Mouse (Mus musculus): Measurements from ENCODE around the gene Zfp3. TPM values are rescaled to one million over a fixed set of nuclear protein-coding genes. Genes with fewer than 3 reads are reported as not detected.
A peak's percentile ranks its signal among the peaks of the same experiment; 100 is the strongest.

The Zfp3 gene
- polyA plus RNA-seq (2012; rRNA removed) (0.38 and 0.64 TPM in 2 replicates), polyA plus RNA-seq (2014; fragmentation: Nextera tagmentation; extraction: Ambion mirVana) (0.85 and 1.1 TPM in 2 replicates)

DNA sequence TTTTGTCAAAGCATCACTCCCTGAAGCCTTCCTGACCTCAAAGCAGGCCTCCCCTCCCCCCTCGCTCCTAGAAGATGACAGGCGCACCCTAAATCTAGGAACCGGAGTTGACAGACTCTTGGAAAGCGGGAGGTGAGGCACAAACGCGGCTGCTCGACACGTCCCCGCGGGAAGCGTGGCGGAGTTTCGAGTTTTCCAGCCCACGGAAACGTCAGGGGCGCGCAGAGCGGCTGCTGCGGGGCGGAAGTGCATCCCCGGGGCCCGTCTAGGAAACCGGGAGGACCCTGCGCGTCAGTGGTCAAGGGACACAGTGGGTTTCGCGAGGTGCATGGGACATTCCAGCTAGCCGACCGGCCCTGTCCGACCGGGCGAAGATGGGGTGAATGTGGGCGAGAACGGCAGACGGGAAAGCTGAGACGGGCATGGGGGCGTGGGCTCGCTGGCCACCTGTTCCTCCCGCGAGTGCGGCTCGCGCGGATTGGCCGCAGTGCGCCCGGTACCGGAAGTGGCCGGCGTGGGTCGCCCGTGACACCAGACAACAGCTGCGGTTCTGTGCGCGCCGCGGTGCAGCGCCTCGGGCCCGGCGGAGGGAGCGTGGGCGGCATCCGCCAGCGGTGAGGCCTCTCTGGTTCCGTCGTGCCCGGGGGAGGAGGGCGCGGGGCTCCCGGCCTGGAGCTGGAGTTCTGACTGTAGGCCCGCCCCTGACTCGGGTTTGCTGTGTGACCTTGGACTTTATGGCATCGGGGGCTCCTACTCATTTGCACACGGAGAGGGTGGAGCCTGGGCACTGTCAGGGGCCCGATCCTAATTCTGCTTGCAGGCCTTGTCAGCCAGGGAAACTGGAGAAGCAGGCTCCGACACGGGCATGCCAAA lies at the start of gene Zfp3:
Gene Zfp3 (plus strand): TSS at position 274 of the 873 bp plus-strand sequence.
- Histone ChIP-seq H3K36me3 (replicated peaks; ENCODE audit: control insufficient read depth, insufficient read depth, low read depth) (no peaks in the 10 kb centered on the region), H3K4me1 (replicated peaks; ENCODE audit: control insufficient read depth in 2 of 2, insufficient read depth in 2 of 2, low read length in 1 of 2) (peaks cover 0 to 10% of the 10 kb centered on the region in 2 experiments), H3K9ac (replicated peaks) (peak within 1 kb of the TSS; percentile 81), H3K9me3 (ENCODE audit: control insufficient read depth, low read length) (no peaks in the 10 kb centered on the region), H3K4me2 (ENCODE audit: low read depth) (peak within 1 kb of the TSS; percentile 85), H3K4me3 (ENCODE audit: insufficient read depth in 1 of 2, low read depth in 2 of 2, low read length in 2 of 2) (peak within 1 kb of the TSS; percentile 71 to 72), H3K27me3 (ENCODE audit: control insufficient read depth, insufficient read depth, low read length) (no peaks in the 10 kb centered on the region), H3K27ac (0 out of 2 replicates have a peak within 1 kb of the TSS, but pooled peaks have one; percentile 4)
- peak; percentile 38 to 48 (median 40) for DNase-seq (ENCODE audit: low read depth in 3 of 3, low spot score in 3 of 3)
- no peak for TF ChIP-seq CTCF (IDR thresholded peaks at IDR 0.05; ENCODE audit: low read depth)
- TF ChIP-seq EP300 (IDR thresholded peaks at IDR 0.05; ENCODE audit: low read depth): no peak
- 1% methylated on average over 77 of the region's 78 CpGs for WGBS (ENCODE audit: insufficient replicate concordance)
- peak; percentile 83 for ATAC-seq (ENCODE audit: insufficient read depth)

DNA sequence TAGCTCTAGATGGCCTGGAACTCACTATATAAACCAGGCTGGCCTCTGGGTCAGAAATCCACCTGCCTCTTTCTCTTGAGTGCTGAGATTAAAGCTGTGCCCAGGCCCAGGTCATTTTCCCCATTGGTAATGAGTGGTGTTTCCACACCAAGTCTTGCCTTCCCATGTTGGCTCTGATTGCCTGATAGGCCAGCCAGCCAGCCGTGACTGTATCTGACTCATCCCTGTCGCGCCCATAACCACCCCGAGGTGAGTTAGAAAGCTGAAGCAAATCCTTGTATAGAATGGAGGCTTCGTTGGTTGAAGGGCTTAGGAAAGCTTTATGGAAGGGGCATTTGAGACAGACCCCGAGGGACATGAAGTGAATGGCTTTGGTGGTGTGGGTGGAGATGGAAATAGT lies 48.2 kb upstream of the Zfp3 start:
- no peak overlapping the region for H3K4me3 ChIP-seq (ENCODE audit: insufficient read depth in 1 of 2, low read depth in 2 of 2, low read length in 2 of 2)
- H3K4me2 ChIP-seq (ENCODE audit: low read depth): no peak overlapping the region
- WGBS (ENCODE audit: insufficient replicate concordance): 62% methylated on average over 6 of the region's 6 CpGs
- no peaks in the 10 kb centered on the region for H3K4me1 ChIP-seq (replicated peaks; ENCODE audit: control insufficient read depth in 2 of 2, insufficient read depth in 2 of 2, low read length in 1 of 2)
- ATAC-seq (ENCODE audit: insufficient read depth) (no peak), DNase-seq (ENCODE audit: low read depth in 3 of 3, low spot score in 3 of 3) (no peak)
- TF ChIP-seq CTCF (IDR thresholded peaks at IDR 0.05; ENCODE audit: low read depth) (no peak), EP300 (IDR thresholded peaks at IDR 0.05; ENCODE audit: low read depth) (no peak)
- no peaks in the 10 kb centered on the region for H3K36me3 ChIP-seq (replicated peaks; ENCODE audit: control insufficient read depth, insufficient read depth, low read depth)
- H3K27ac ChIP-seq: no peak overlapping the region
- no peak overlapping the region for H3K9ac ChIP-seq (replicated peaks)
- H3K9me3 ChIP-seq (ENCODE audit: control insufficient read depth, low read length): no peaks in the 10 kb centered on the region
- no peaks in the 10 kb centered on the region for H3K27me3 ChIP-seq (ENCODE audit: control insufficient read depth, insufficient read depth, low read length)

DNA sequence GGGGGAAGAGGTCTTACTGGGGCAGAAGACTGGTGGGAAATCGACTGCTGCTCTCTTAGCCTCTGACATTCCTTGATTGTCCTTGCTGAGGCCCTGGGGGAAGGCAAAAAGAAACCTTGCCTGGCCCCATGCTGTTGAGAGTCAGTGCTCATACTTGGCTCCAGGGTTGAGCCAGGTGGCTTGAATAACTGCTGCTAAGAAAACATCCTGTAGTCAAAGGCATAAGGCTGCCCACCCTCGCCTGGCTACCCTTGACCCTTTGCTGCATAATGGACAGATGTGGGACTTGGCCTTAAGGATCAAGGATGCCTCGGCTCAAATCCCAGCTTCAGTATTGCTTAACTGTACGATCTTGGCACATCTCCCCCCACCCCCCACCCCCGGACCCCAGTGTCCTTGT lies 45.5 kb upstream of the Zfp3 start:
- Histone ChIP-seq H3K9me3 (ENCODE audit: control insufficient read depth, low read length) (no peaks in the 10 kb centered on the region), H3K27ac (no peak overlapping the region), H3K9ac (replicated peaks) (no peak overlapping the region), H3K27me3 (ENCODE audit: control insufficient read depth, insufficient read depth, low read length) (no peaks in the 10 kb centered on the region), H3K36me3 (replicated peaks; ENCODE audit: control insufficient read depth, insufficient read depth, low read depth) (no peaks in the 10 kb centered on the region), H3K4me1 (replicated peaks; ENCODE audit: control insufficient read depth in 2 of 2, insufficient read depth in 2 of 2, low read length in 1 of 2) (no peaks in the 10 kb centered on the region), H3K4me2 (ENCODE audit: low read depth) (no peak overlapping the region), H3K4me3 (ENCODE audit: insufficient read depth in 1 of 2, low read depth in 2 of 2, low read length in 2 of 2) (no peak overlapping the region)
- TF ChIP-seq CTCF (IDR thresholded peaks at IDR 0.05; ENCODE audit: low read depth): no peak
- TF ChIP-seq EP300 (IDR thresholded peaks at IDR 0.05; ENCODE audit: low read depth): no peak
- no peak for DNase-seq (ENCODE audit: low read depth in 3 of 3, low spot score in 3 of 3)
- ATAC-seq (ENCODE audit: insufficient read depth): no peak
- 53% methylated on average over 5 of the region's 5 CpGs for WGBS (ENCODE audit: insufficient replicate concordance)

DNA sequence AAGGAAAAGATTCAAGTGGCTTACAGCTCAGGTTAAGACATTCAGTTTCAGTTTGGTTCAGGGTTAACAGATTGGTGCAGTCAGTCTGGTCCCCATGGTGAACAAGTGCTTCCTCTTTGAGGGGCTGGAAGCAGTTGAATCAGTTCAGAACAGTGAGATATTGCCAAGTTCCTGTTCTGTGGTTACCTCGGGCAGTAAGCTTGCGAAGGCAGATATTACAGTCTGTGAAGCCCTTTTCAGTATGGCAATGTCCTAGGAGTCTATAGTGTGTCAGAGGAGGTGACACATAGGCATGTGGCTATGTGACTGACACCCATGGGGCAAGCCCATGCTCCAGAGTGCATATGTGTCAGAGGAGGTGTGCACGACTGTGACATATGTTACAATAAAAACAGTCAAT lies 43.4 kb upstream of the Zfp3 start:
- ATAC-seq (ENCODE audit: insufficient read depth) (no peak), DNase-seq (ENCODE audit: low read depth in 3 of 3, low spot score in 3 of 3) (peak in 1 of 3 experiments; percentile 44)
- Histone ChIP-seq H3K27me3 (ENCODE audit: control insufficient read depth, insufficient read depth, low read length) (no peaks in the 10 kb centered on the region), H3K36me3 (replicated peaks; ENCODE audit: control insufficient read depth, insufficient read depth, low read depth) (no peaks in the 10 kb centered on the region), H3K27ac (no peak overlapping the region), H3K4me3 (ENCODE audit: insufficient read depth in 1 of 2, low read depth in 2 of 2, low read length in 2 of 2) (no peak overlapping the region), H3K4me1 (replicated peaks; ENCODE audit: control insufficient read depth in 2 of 2, insufficient read depth in 2 of 2, low read length in 1 of 2) (no peaks in the 10 kb centered on the region), H3K9ac (replicated peaks) (no peak overlapping the region), H3K9me3 (ENCODE audit: control insufficient read depth, low read length) (no peaks in the 10 kb centered on the region), H3K4me2 (ENCODE audit: low read depth) (no peak overlapping the region)
- 31% methylated on average over 3 of the region's 3 CpGs for WGBS (ENCODE audit: insufficient replicate concordance)
- no peak for TF ChIP-seq CTCF (IDR thresholded peaks at IDR 0.05; ENCODE audit: low read depth)
- TF ChIP-seq EP300 (IDR thresholded peaks at IDR 0.05; ENCODE audit: low read depth): no peak

DNA sequence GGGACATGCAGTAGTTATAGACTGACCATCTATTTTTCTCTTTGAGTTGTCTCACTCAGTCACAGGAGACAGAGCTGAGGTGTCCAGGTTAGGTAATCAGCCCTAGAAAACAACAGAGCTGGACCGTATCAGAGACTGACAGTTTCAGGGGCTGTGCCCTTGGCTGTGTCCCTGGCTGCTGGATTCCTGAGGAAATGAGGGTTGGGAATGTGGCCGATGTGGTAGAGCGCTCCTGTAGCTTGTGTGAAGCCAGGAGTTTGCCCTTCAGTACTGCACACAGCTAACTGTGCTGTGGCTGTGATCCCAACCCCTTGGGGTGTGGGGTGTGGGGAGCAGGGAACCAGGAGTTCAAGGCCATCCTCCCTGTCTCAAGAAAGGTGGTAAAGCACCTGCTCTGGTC lies 42.9 kb upstream of the Zfp3 start:
- DNase-seq (ENCODE audit: low read depth in 3 of 3, low spot score in 3 of 3) (no peak), ATAC-seq (ENCODE audit: insufficient read depth) (no peak)
- Histone ChIP-seq H3K9ac (replicated peaks) (no peak overlapping the region), H3K27ac (no peak overlapping the region), H3K9me3 (ENCODE audit: control insufficient read depth, low read length) (no peaks in the 10 kb centered on the region), H3K4me1 (replicated peaks; ENCODE audit: control insufficient read depth in 2 of 2, insufficient read depth in 2 of 2, low read length in 1 of 2) (no peaks in the 10 kb centered on the region), H3K4me2 (ENCODE audit: low read depth) (no peak overlapping the region), H3K4me3 (ENCODE audit: insufficient read depth in 1 of 2, low read depth in 2 of 2, low read length in 2 of 2) (no peak overlapping the region), H3K36me3 (replicated peaks; ENCODE audit: control insufficient read depth, insufficient read depth, low read depth) (no peaks in the 10 kb centered on the region), H3K27me3 (ENCODE audit: control insufficient read depth, insufficient read depth, low read length) (no peaks in the 10 kb centered on the region)
- TF ChIP-seq CTCF (IDR thresholded peaks at IDR 0.05; ENCODE audit: low read depth) (no peak), EP300 (IDR thresholded peaks at IDR 0.05; ENCODE audit: low read depth) (no peak)
- 74% methylated on average over 3 of the region's 3 CpGs for WGBS (ENCODE audit: insufficient replicate concordance)

Data from liver, embryonic 14.5 days (tissue).